Mouse (Mus musculus): ENCODE results near the gene Fam129c.

Gene Fam129c

GRCm38 (mm10) chr8:71574426-71574825, 23.0 kb upstream of the Fam129c start:
- 73% methylated on average over 7 of the region's 7 CpGs for WGBS

- WGBS: 86% methylated on average over 1 of the region's 1 CpGs
These were observed 22.4 kb upstream of the Fam129c start for GRCm38 (mm10) chr8:71575020-71575419.

GRCm38 (mm10) chr8:71577856-71578387, 19.5 kb upstream of the Fam129c start:
- 60% methylated on average over 4 of the region's 4 CpGs for WGBS

GRCm38 (mm10) chr8:71579009-71579408, 18.4 kb upstream of the Fam129c start:
- WGBS: 68% methylated on average over 1 of the region's 1 CpGs

- WGBS: 77% methylated on average over 14 of the region's 14 CpGs
These were observed 18.0 kb upstream of the Fam129c start for GRCm38 (mm10) chr8:71579476-71579875.

GRCm38 (mm10) chr8:71580201-71580600, 17.2 kb upstream of the Fam129c start:
- WGBS: 52% methylated on average over 8 of the region's 9 CpGs

GRCm38 (mm10) chr8:71586891-71587290, 10.6 kb upstream of the Fam129c start:
- WGBS: 68% methylated on average over 2 of the region's 2 CpGs

- WGBS: 57% methylated on average over 3 of the region's 3 CpGs
These were observed 8.7 kb upstream of the Fam129c start for GRCm38 (mm10) chr8:71588762-71589161.

- WGBS: 11% methylated on average over 5 of the region's 5 CpGs
These were observed 6.4 kb upstream of the Fam129c start for GRCm38 (mm10) chr8:71591017-71591416.

GRCm38 (mm10) chr8:71591471-71592373, 5.7 kb upstream of the Fam129c start, which contains the start of gene Pgls:
Gene Pgls, plus strand, starts transcription at chr8:71592176.
- under 1% methylated on average over 71 of the region's 71 CpGs for WGBS

GRCm38 (mm10) chr8:71592374-71593170, 4.9 kb upstream of the Fam129c start:
- 4% methylated on average over 60 of the region's 60 CpGs for WGBS

GRCm38 (mm10) chr8:71593556-71594323, 3.7 kb upstream of the Fam129c start:
- WGBS: 84% methylated on average over 8 of the region's 8 CpGs

- 96% methylated on average over 4 of the region's 4 CpGs for WGBS
These were observed 3.1 kb upstream of the Fam129c start for GRCm38 (mm10) chr8:71594324-71594722.

- 6% methylated on average over 27 of the region's 27 CpGs for WGBS
These were observed 1.6 kb upstream of the Fam129c start for GRCm38 (mm10) chr8:71595862-71596261.

GRCm38 (mm10) chr8:71596384-71596783, 1.1 kb upstream of the Fam129c start:
- 60% methylated on average over 6 of the region's 6 CpGs for WGBS

- WGBS: 73% methylated on average over 4 of the region's 4 CpGs
These were observed 650 bp upstream of the Fam129c start for GRCm38 (mm10) chr8:71596798-71597197.

- WGBS: 95% methylated on average over 5 of the region's 5 CpGs
These were observed 1.4 kb downstream of the Fam129c start for GRCm38 (mm10) chr8:71598841-71599240.

- WGBS: 7% methylated on average over 63 of the region's 65 CpGs
These were observed 4.7 kb downstream of the Fam129c start for GRCm38 (mm10) chr8:71601939-71602665.

GRCm38 (mm10) chr8:71602666-71603334, 5.4 kb downstream of the Fam129c start:
- 9% methylated on average over 32 of the region's 32 CpGs for WGBS

GRCm38 (mm10) chr8:71604021-71604420, 6.6 kb downstream of the Fam129c start:
- WGBS: 76% methylated on average over 7 of the region's 7 CpGs
